Mouse (Mus musculus) lung, adult 2 months (tissue): ENCODE data around the gene Dok4.

Source experiments
- CTCF ChIP-seq: fragments of 200-500 bp; IDR thresholded peaks from 2 replicates; pipeline ENCODE4 v1.5.1; 2011; ENCODE audit warnings: mild to moderate bottlenecking, low read length, control low read depth; ENCODE audit not compliant: insufficient read depth
- POLR2A ChIP-seq: fragments of 200-500 bp; IDR thresholded peaks from 2 replicates; pipeline ENCODE4 v1.6.1; 2011; ENCODE audit warnings: low read depth, mild to moderate bottlenecking, control low read depth, low read length, borderline replicate concordance; ENCODE audit errors: extremely low read depth

DNA sequence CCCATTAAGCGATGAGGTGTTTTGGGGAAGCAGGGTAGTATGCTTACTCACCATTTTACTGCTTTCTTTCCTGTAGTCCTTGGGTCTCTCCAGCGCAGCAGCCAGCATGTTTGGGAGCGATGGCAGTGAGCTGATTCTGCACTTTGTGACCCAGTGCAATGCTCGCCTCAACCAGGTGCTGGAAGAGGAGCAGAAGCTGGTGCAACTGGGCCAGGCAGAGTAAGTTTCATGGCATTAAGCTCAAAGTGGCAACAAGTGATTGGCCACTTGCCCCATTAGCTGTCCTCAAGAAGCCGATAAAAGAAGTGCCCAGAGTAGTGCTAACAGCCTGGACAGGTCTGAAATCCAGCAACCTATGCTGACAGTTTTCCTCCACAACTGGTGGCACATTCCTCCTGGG, 26.1 kb downstream of the Dok4 start:
- TF ChIP-seq CTCF = no peak
- no peak for TF ChIP-seq POLR2A
